Mouse (Mus musculus): Measurements from ENCODE around the gene Tex2. TPM values are rescaled to one million over a fixed set of nuclear protein-coding genes. Genes with fewer than 3 reads are reported as not detected.

Gene Tex2
- total RNA-seq, 2 experiments from 2014 or later: 116 to 117 TPM

- DNase-seq (ENCODE audit: low spot score in 2 of 2): no peak
- intact Hi-C loops (cut with DNase I): no loop called here
Observed at GRCm38 (mm10) chr11:106558008-106558407, 55.2 kb downstream of the Tex2 start.

GRCm38 (mm10) chr11:106557398-106557797, 55.8 kb downstream of the Tex2 start:
- DNase-seq (ENCODE audit: low spot score in 2 of 2): no peak
- intact Hi-C loops (cut with DNase I): no loop called here

- intact Hi-C loops (cut with DNase I): no loop called here
- DNase-seq (ENCODE audit: low spot score in 2 of 2): no peak
Observed at GRCm38 (mm10) chr11:106556689-106557088, 56.5 kb downstream of the Tex2 start.

GRCm38 (mm10) chr11:106555805-106556615, 57.2 kb downstream of the Tex2 start:
- DNase-seq (ENCODE audit: low spot score in 2 of 2): no peak
- intact Hi-C loops (cut with DNase I): no loop called here

GRCm38 (mm10) chr11:106550398-106550797, 62.8 kb downstream of the Tex2 start:
- intact Hi-C loops (cut with DNase I): no loop called here
- DNase-seq (ENCODE audit: low spot score in 2 of 2): no peak

GRCm38 (mm10) chr11:106546081-106546480, 67.1 kb downstream of the Tex2 start:
- DNase-seq (ENCODE audit: low spot score in 2 of 2): no peak
- intact Hi-C loops (cut with DNase I): no loop called here

- no peak for DNase-seq (ENCODE audit: low spot score in 2 of 2)
- intact Hi-C loops (cut with DNase I): no loop called here
Observed at GRCm38 (mm10) chr11:106544916-106545315, 68.3 kb downstream of the Tex2 start.

DNA sequence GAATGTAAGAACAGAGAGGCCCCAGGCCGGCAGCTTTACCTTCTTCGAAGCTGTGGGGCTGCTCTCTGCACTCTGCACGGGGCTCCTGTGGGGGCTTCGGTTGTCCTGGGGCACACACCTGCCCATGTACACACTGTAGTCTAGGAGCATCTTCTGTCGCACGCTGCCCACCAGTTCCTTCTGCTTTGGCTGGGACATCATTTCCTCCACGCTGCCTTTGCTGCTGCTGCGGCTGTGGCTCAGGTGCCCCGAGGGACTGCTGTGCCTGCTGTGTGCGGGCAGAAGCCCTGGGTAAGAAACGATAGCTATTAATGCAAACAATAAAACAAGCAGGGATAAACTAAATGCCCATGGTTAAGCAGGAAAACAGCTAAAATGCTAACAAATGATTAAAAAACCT, 69.1 kb downstream of the Tex2 start:
- intact Hi-C loops (cut with DNase I): no loop called here
- no peak for DNase-seq (ENCODE audit: low spot score in 2 of 2)

DNA sequence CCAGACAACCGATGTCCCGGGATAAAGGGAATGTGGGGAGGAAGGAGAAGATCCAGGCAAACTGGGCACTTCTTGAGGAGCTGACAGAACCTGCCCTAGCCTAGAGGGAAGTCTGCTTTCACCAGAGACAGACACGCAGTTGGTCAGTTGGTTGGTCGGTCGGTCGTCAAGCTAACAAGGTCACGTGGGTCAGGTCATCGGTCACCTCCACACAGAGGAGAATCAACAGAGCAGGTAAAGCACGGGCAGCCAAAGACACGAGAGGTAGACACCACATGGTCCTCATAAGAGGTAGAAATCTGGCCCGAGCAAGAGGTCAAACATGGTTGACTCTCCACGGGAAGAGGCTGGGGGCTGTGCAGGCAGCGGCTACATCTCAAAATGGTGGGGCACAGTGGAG, 70.2 kb downstream of the Tex2 start:
- no peak for DNase-seq (ENCODE audit: low spot score in 2 of 2)
- intact Hi-C loops (cut with DNase I): no loop called here

DNA sequence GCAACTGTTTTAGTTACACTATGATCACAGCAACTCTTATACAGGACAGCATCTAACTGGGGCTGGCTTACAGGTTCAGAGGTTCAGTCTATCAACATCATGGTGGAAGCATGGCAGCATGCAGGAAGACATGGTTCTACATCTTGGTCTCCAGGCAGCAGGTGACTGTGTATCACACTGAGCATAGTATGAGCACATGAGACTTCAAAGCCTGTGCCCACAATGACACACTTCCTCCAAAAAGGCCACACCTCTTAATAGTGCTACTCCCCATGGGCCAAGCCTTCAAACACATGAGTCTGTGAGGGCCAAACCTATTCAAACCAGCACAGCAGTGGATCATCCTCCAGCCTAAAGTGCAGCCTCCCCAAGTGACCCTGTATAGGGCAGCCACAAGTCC, 70.8 kb downstream of the Tex2 start:
- intact Hi-C loops (cut with DNase I): no loop called here
- no peak for DNase-seq (ENCODE audit: low spot score in 2 of 2)

DNA sequence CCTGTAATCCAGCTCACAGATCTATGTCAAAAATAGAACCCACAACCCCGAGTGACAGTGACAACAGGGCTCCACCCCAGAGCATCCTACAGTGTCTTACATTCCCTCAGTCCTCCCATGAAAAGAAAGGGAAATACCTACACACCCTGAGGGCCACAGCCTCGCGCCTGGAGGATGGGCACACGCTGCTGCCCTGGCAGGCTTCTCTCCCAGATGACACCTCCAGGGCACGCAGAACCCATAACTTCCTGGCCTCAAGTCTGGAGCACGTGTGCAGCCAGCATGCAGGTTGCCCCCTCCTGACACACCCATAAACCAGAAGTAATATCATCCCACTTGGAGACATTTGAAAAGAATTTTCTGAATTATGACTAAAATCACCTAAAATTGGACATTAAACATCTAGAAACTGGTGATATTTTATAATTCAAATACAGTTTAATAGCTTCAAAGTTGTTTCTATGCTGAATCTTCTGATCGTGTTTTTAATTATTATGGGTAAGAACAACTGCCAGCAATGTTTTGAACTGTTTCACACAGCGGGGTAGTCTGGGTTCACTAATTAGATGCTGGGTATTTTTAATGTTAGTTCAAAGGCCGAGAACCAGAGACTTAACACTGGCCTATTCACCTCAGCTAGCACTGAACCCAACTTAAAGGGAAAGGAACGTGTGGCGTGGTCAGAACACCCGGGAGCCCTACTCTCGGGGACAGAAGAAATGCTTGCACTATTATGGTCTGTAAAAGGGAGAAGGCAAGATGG, 72.5 kb downstream of the Tex2 start:
- intact Hi-C loops (cut with DNase I): no loop called here
- DNase-seq (ENCODE audit: low spot score in 2 of 2): no peak

GRCm38 (mm10) chr11:106536253-106536912, 76.8 kb downstream of the Tex2 start:
- intact Hi-C loops (cut with DNase I): no loop called here
- peak in 1 of 2 experiments; percentile 67 for DNase-seq (ENCODE audit: low spot score in 2 of 2)

- no peak for DNase-seq (ENCODE audit: low spot score in 2 of 2)
- intact Hi-C loops (cut with DNase I): no loop called here
Observed at GRCm38 (mm10) chr11:106535660-106536252, 77.5 kb downstream of the Tex2 start.

- DNase-seq (ENCODE audit: low spot score in 2 of 2): no peak
Observed at GRCm38 (mm10) chr11:106532248-106532790, 80.9 kb downstream of the Tex2 start.

DNA sequence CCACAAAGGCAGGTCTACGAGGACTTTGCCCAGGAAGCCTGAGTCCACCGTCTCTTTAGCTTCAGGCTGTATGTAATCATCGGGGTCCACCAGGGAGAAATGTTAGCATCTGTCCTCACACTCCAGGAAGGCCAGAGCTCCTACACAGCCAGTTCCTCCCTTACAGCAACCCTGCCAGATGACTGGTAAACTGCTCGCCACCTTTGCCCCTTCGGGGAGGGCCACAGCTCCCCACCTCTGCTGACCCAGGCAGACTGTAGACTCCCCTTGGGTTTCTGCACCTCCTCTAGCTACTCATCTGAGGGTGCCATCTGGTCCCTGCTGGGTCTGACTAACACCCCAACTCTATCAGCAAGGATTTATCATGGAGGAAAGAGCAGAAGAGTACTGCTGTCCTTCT, 83.4 kb downstream of the Tex2 start:
- intact Hi-C loops (cut with DNase I): no loop called here
- no peak for DNase-seq (ENCODE audit: low spot score in 2 of 2)

More at GRCm38 (mm10) chr11:106532248-106532790, 80.9 kb downstream of the Tex2 start:
- intact Hi-C loops (cut with DNase I): no loop called here

- intact Hi-C loops (cut with DNase I): no loop called here
- DNase-seq (ENCODE audit: low spot score in 2 of 2): no peak
Observed at GRCm38 (mm10) chr11:106529113-106529512, 84.1 kb downstream of the Tex2 start.

DNA sequence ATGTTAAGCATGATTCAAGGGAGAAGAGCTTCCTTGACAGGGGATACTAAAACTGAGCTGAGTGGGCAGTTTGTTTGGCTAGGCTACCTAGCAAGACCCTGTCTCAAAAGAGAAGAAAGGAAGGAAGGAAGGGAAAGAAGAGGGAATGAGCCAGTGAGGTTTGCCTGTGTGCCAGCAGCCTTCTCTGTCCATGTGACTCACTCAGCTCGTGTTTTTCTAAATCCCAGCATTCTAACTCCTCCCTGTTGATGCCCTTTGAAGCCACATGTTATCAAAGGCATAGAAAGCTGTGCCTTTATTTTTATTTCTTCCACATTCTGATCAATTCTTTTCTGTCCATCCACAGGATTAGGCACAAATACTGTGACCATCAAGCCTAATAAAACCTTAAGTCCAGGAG, 85.3 kb downstream of the Tex2 start:
- DNase-seq (ENCODE audit: low spot score in 2 of 2): no peak
- intact Hi-C loops (cut with DNase I): no loop called here

DNA sequence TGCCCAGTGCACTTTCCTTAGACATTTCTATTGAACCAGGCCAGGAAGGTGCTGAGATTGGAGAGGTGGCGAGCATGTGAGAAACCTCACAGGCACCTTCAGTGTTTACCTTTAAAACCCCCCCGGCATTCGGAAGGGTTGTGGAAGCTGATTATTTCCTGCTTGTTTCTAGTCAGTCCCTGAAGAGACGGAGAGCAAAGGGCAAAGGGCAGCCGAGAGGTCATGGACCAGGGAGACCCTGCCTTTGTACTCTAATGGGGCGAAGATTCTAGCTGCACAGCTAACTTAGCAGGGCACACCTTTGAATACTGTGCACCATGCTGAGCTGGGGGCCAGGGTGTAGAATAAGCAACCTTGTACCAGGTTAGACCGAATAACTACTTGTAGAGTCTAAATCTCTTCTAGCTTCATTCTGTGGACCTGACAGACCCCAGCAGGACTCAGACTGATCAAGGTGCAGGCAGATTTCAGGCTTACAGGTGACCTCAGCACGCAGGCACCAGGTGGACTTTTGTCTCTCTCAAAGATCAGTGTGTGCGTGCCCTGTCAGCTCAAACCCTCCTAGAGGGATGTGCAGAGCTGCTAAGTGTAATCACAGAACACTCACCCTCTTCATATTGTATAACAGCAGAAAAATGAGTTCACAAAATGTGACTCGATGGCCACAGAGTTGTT, 85.9 kb downstream of the Tex2 start:
- no peak for DNase-seq (ENCODE audit: low spot score in 2 of 2)
- intact Hi-C loops (cut with DNase I): no loop called here

GRCm38 (mm10) chr11:106522538-106522937, 90.7 kb downstream of the Tex2 start:
- no peak for DNase-seq (ENCODE audit: low spot score in 2 of 2)
- intact Hi-C loops (cut with DNase I): no loop called here
